Mouse (Mus musculus): ENCODE data around the gene Fbf1. TPM values are rescaled to one million over a fixed set of nuclear protein-coding genes. Genes with fewer than 3 reads are reported as not detected.

Fbf1 gene
- total RNA-seq, 2 experiments from 2014 or later: 85.5 to 87.1 TPM

GRCm38 (mm10) chr11:116176010-116176409, 8.0 kb upstream of the Fbf1 start:
- Histone ChIP-seq H3K27ac (no peak overlapping the region), H3K4me3 (no peak overlapping the region)
- TF ChIP-seq CTCF (IDR thresholded peaks at IDR 0.05): no peak
- no peak for DNase-seq (ENCODE audit: extremely low spot score in 1 of 2, low spot score in 2 of 2)
- intact Hi-C loops (cut with DNase I): no loop called here

DNA sequence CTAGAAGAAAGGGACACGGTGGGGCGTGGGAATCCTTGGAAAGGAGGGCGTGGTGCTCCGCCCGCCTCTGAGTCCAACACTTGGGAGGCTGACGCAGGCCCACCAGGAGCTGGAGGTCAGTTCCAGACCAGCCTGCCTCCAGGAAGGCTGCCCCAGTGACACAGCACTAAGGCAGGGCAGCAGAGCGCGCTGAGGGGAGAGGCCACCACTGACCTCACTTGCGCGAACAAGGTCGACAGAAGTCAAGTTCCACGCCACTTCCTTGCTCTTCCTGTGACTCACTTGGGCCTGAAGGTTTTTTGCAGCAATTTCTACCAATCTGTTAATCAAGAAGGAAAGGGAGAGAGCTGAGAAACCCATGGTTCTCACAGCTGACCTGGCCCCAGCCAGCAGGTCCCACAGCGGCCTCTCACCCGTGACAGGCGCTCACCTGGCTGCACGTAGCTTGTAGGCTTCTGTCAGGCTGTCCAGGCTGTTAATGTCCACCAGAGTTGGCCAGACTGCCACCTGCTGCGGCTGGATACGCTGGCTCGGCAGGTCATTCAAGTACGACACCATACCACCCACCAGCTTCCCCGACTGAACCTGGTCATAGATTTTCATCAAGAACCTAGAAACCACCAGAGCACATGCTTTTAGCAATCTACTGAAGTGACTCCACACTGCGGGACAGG, 6.9 kb upstream of the Fbf1 start:
- no peak overlapping the region for H3K27ac ChIP-seq
- intact Hi-C loops (cut with DNase I): no loop called here
- no peak for TF ChIP-seq CTCF (IDR thresholded peaks at IDR 0.05)

DNA sequence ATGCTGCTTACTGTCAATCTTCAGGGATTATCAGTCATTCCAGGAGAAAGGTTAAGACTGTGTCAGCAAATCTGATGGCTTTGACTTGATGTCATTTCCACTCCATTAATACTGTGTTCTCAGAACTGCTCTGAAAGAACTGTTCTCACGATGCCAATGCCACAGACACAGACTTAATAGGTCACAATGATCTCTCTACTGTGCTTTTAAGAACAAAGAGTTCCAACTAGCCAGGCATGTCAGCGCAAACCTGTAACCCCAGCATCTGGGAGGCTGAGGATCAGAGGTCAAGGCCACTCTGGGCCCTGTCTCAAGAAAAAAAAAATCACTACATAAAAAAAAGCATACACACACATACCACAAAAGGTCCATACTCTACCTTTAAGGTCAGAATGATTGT, 4.0 kb upstream of the Fbf1 start:
- no peak for DNase-seq (ENCODE audit: extremely low spot score in 1 of 2, low spot score in 2 of 2)
- Histone ChIP-seq H3K4me3 (no peak overlapping the region), H3K27ac (no peak overlapping the region)
- no peak for TF ChIP-seq CTCF (IDR thresholded peaks at IDR 0.05)
- intact Hi-C loops (cut with DNase I): no loop called here

More for the DNA sequence above, 6.9 kb upstream of the Fbf1 start:
- no peak overlapping the region for H3K4me3 ChIP-seq
- DNase-seq (ENCODE audit: extremely low spot score in 1 of 2, low spot score in 2 of 2): no peak

DNA sequence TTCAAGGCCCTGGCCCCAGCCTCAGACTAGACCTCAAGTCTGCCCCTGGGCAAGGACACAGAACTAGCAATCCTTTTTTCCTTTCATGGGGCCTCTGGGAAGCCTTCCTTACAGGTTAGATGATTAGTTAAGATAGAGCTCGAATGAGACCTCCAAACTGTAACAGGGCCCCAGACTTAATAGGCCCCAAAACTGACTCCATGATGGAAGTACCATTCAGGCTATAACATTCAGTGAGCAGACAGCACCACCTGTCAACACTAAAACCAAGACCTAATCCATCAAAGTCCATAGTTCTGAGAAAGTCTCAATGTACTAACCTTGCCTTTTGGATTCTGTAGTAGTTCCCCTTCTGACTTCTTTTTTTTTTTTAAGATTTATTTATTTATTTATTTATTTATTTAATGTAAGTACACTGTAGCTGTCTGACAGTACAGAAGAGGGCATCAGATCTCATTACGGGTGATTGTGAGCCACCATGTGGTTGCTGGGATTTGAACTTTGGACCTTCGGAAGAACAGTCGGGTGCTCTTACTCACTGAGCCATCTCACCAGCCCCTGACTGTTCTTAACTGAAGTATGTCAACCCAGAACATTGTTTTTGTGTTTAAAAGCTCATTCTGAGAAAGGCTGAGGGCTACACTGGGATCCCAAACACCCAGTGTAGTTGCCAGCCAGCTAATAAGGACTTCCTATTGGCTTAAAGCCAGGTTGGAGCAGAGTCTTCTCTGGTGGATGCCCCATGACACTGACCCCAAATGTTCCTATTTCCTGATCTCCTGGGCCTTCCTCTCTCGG, 2.2 kb upstream of the Fbf1 start:
- TF ChIP-seq CTCF (IDR thresholded peaks at IDR 0.05): no peak
- intact Hi-C loops (cut with DNase I): no loop called here
- Histone ChIP-seq H3K27ac (no peak overlapping the region), H3K4me3 (no peak overlapping the region)
- DNase-seq (ENCODE audit: extremely low spot score in 1 of 2, low spot score in 2 of 2): no peak

- intact Hi-C loops (cut with DNase I): no loop called here
- no peak overlapping the region for H3K4me3 ChIP-seq
- H3K27ac ChIP-seq: no peak overlapping the region
- DNase-seq (ENCODE audit: extremely low spot score in 1 of 2, low spot score in 2 of 2): no peak
- no peak for TF ChIP-seq CTCF (IDR thresholded peaks at IDR 0.05)
These were observed 1.2 kb upstream of the Fbf1 start for GRCm38 (mm10) chr11:116169214-116169613.

- intact Hi-C loops (cut with DNase I): loop anchor here (2.0 kb wide), 1 partner anchor 20 kb away; no protein-coding TSS in a partner anchor
- Histone ChIP-seq H3K4me3 (peak overlapping the region; percentile 86), H3K27ac (peak overlapping the region; percentile 93)
- no peak for DNase-seq (ENCODE audit: extremely low spot score in 1 of 2, low spot score in 2 of 2)
- no peak for TF ChIP-seq CTCF (IDR thresholded peaks at IDR 0.05)
These were observed 734 bp downstream of the Fbf1 start for GRCm38 (mm10) chr11:116167232-116167631.

DNA sequence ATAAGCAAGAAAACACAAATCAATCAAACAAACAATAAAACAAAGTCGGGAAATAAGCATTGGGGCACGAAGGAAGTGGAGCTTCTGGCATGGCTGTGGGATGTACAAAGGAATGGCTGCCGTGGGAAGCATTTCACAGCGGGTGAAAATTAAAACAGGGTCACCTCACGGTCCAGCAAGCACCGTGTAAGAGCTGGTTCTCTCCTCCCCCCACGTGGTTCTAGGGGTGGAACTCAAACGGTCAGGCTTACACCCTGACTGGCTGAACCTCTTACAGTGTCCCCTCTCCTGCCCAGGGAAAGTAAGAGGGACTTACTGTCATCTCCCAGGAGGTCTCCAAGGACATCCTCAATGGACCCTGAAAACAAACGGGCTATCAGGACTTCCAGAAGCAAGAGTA, 5.0 kb downstream of the Fbf1 start:
- intact Hi-C loops (cut with DNase I): no loop called here
- no peak for TF ChIP-seq CTCF (IDR thresholded peaks at IDR 0.05)
- DNase-seq (ENCODE audit: extremely low spot score in 1 of 2, low spot score in 2 of 2): no peak
- H3K4me3 ChIP-seq: no peak overlapping the region
- no peak overlapping the region for H3K27ac ChIP-seq

- intact Hi-C loops (cut with DNase I): no loop called here
- Histone ChIP-seq H3K4me3 (no peak overlapping the region), H3K27ac (peak overlapping the region; percentile 6)
- no peak for TF ChIP-seq CTCF (IDR thresholded peaks at IDR 0.05)
- peak in 1 of 2 experiments; percentile 39 for DNase-seq (ENCODE audit: extremely low spot score in 1 of 2, low spot score in 2 of 2)
These were observed 5.8 kb downstream of the Fbf1 start for GRCm38 (mm10) chr11:116162146-116162545.

DNA sequence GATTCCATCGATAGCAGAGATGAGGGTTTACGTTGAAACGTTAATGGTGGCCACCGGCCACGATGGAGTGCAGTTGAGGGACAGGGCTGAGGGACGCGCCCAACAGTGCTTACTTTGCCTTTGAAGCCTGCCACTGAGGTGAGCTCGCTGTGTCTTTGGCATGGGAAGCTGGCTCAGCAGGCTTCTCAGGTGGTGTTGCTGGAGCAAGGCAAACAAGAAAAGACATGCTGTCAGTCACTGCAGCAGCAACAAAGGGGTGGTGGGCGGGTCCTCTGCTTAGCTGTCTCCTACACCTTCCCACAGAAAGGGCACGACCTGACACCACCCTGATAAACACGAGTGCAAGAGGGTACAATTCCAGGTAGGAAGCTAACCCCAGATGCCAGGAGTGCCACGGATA, 6.7 kb downstream of the Fbf1 start:
- intact Hi-C loops (cut with DNase I): no loop called here
- no peak for DNase-seq (ENCODE audit: extremely low spot score in 1 of 2, low spot score in 2 of 2)
- no peak for TF ChIP-seq CTCF (IDR thresholded peaks at IDR 0.05)
- Histone ChIP-seq H3K4me3 (no peak overlapping the region), H3K27ac (no peak overlapping the region; the same call in 1 of the 2 replicates)

DNA sequence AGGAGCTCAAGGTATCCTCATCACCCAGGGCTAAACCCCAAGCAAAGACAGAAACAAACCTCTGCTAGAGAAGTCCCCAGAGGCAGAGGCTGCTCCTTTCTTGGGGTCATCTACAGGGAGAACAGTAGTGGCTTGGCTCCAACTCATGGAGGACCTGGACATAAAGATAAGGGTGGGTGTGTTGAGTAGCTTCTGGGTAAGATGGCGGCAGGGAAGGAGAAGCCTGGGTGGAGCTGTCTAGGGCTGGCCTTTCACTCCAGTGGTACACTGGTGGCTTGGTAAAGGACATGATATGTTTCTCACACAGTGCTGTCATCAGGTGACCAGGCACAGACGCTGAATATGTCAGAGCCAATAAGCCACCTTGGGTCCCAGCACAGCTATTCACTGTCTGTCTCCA, 17.0 kb downstream of the Fbf1 start:
- no peak overlapping the region for H3K27ac ChIP-seq
- TF ChIP-seq CTCF (IDR thresholded peaks at IDR 0.05): no peak
- no peak overlapping the region for H3K4me3 ChIP-seq
- no peak for DNase-seq (ENCODE audit: extremely low spot score in 1 of 2, low spot score in 2 of 2)
- intact Hi-C loops (cut with DNase I): no loop called here

- TF ChIP-seq CTCF (IDR thresholded peaks at IDR 0.05): no peak
- intact Hi-C loops (cut with DNase I): no loop called here
- no peak overlapping the region for H3K4me3 ChIP-seq
- DNase-seq (ENCODE audit: extremely low spot score in 1 of 2, low spot score in 2 of 2): no peak
- peak overlapping the region; percentile 20; the same call in 1 of the 2 replicates for H3K27ac ChIP-seq
These were observed 18.6 kb downstream of the Fbf1 start for GRCm38 (mm10) chr11:116149341-116149740.

DNA sequence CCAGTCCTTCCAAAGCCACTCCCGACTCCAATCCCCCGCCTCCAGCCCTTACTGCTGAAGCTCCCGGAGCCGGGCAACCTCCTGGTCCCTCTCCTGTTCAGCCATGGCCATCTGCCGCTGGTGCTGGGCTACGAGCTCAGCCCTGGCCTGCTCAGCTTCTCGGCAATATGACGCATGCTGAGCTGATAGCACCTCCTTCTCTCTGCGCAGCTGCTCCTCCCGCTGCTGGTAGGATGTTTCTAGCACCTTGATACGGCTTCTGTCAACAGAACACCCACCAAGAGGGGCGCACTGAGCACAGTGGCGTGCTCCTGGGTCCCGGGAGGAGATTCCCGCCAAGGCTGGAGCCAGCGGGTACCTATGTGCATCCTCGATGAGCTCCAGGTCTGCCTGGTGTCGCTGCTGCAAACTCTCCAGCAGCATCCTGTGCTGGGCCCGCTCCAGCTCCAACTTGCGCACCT, 19.2 kb downstream of the Fbf1 start:
- peak; percentile 48 to 64 for DNase-seq (ENCODE audit: extremely low spot score in 1 of 2, low spot score in 2 of 2)
- TF ChIP-seq CTCF (IDR thresholded peaks at IDR 0.05): no peak; the same call in 1 of the 2 replicates
- H3K4me3 ChIP-seq: no peak overlapping the region
- intact Hi-C loops (cut with DNase I): no loop called here
- H3K27ac ChIP-seq: peak overlapping the region; percentile 20; the same call in 1 of the 2 replicates

All from left cerebral cortex, adult 2 months (tissue).